Mouse (Mus musculus): ENCODE results near the gene Mc1r.

Gene Mc1r

GRCm38 (mm10) chr8:123406786-123407185 is at the start of gene Mc1r:
Gene Mc1r (plus strand): TSS chr8:123407107.
- peak; percentile 79 for DNase-seq (ENCODE audit: low read depth)

- peak; percentile 90 for DNase-seq (ENCODE audit: low read depth)
Observed at GRCm38 (mm10) chr8:123361082-123361739, 45.7 kb upstream of the Mc1r start.

GRCm38 (mm10) chr8:123373403-123374238 is 33.3 kb upstream of the Mc1r start, which contains the start of gene Tcf25:
Gene Tcf25 (plus strand): TSS chr8:123373753.
- peak; percentile 99 for DNase-seq (ENCODE audit: low read depth)

- DNase-seq (ENCODE audit: low read depth) = peak; percentile 96
Observed at GRCm38 (mm10) chr8:123374239-123374578, 32.7 kb upstream of the Mc1r start.

- no peak for DNase-seq (ENCODE audit: low read depth)
Observed at GRCm38 (mm10) chr8:123375701-123376100, 31.2 kb upstream of the Mc1r start.

- DNase-seq (ENCODE audit: low read depth) = no peak
Observed at GRCm38 (mm10) chr8:123376106-123376505, 30.8 kb upstream of the Mc1r start.

- DNase-seq (ENCODE audit: low read depth) = no peak
Observed at GRCm38 (mm10) chr8:123381711-123382110, 25.2 kb upstream of the Mc1r start.

GRCm38 (mm10) chr8:123382516-123382915 is 24.4 kb upstream of the Mc1r start:
- DNase-seq (ENCODE audit: low read depth) = no peak

GRCm38 (mm10) chr8:123384883-123385540 is 21.9 kb upstream of the Mc1r start:
- peak; percentile 68 for DNase-seq (ENCODE audit: low read depth)

GRCm38 (mm10) chr8:123387041-123387440 is 19.9 kb upstream of the Mc1r start:
- DNase-seq (ENCODE audit: low read depth) = no peak

GRCm38 (mm10) chr8:123387801-123388200 is 19.1 kb upstream of the Mc1r start:
- no peak for DNase-seq (ENCODE audit: low read depth)

GRCm38 (mm10) chr8:123389026-123389425 is 17.9 kb upstream of the Mc1r start:
- DNase-seq (ENCODE audit: low read depth) = no peak

- no peak for DNase-seq (ENCODE audit: low read depth)
Observed at GRCm38 (mm10) chr8:123398308-123398707, 8.6 kb upstream of the Mc1r start.

GRCm38 (mm10) chr8:123401936-123402335 is 5.0 kb upstream of the Mc1r start:
- DNase-seq (ENCODE audit: low read depth) = no peak

GRCm38 (mm10) chr8:123402730-123403326 is 4.1 kb upstream of the Mc1r start:
- peak; percentile 31 for DNase-seq (ENCODE audit: low read depth)

GRCm38 (mm10) chr8:123404521-123404920 is 2.4 kb upstream of the Mc1r start:
- no peak for DNase-seq (ENCODE audit: low read depth)

GRCm38 (mm10) chr8:123407612-123408011 is 705 bp downstream of the Mc1r start:
- DNase-seq (ENCODE audit: low read depth) = no peak

- peak; percentile 55 for DNase-seq (ENCODE audit: low read depth)
Observed at GRCm38 (mm10) chr8:123408586-123409544, 2.0 kb downstream of the Mc1r start.

GRCm38 (mm10) chr8:123410049-123410587 is 3.2 kb downstream of the Mc1r start:
- DNase-seq (ENCODE audit: low read depth) = peak; percentile 68

GRCm38 (mm10) chr8:123410788-123411187 is 3.9 kb downstream of the Mc1r start:
- no peak for DNase-seq (ENCODE audit: low read depth)

GRCm38 (mm10) chr8:123411246-123411645 is 4.3 kb downstream of the Mc1r start, which contains the start of gene Tubb3:
Gene Tubb3 (plus strand): TSS chr8:123411424.
- DNase-seq (ENCODE audit: low read depth) = peak; percentile 54

All from NIH3T3 (cell line).